In genomic region chr11:57454421-57454820, GRCm38 (mm10) we compare ENCODE assay signal across 17 mouse cellular contexts.
A peak's percentile ranks its signal among the peaks of the same experiment; 100 is the strongest.
DNase-seq lines count a peak whose midpoint lies in the region.
"Had no signal": no experiment of that assay in that cellular context is flagged by ENCODE, and none has a peak within 500 bp of the region (broad histone marks: within the 10 kb centered on the region; RNA-seq: fewer than 3 reads in every experiment).

No protein-coding gene starts in this region.

- DNase-seq in heart, adult 9 months (ENCODE audit: low spot score in 2 of 2), result peak; percentile 7 to 43
- no peak for DNase-seq in heart, postnatal 4 days
- peak; percentile 13 for DNase-seq in ES-CJ7 (ENCODE audit: low read depth, low spot score)
- DNase-seq in ZHBTc4 (ENCODE audit: low read depth, low spot score), result peak; percentile 46
- peak; percentile 17 for DNase-seq in embryo, embryonic 9.5 days (ENCODE audit: extremely low spot score)
- no peak for DNase-seq in layer of hippocampus, postnatal 36 days
- DNase-seq in left cerebral cortex, adult 9 months (ENCODE audit: low spot score in 2 of 2), result no peak
- DNase-seq: adrenal gland, postnatal 14 days; B cell, adult 2 months; cerebellum, adult 9-10 months; gastrocnemius, postnatal 10 days; kidney, adult 11 months; kidney, postnatal 25 days; lung, embryonic 14.5 days; lung, postnatal 4 days; thymus, adult 18-20 months; thymus, postnatal 4 days had no signal

Comparison
In these comparisons a context has a peak if more than half of its experiments do, and no peak if none do; other contexts are left out.
1. DNase-seq: peak in heart, adult 9 months (2 of 2), ES-CJ7 (single experiment), ZHBTc4 (single experiment) and embryo, embryonic 9.5 days (single experiment); none in heart, postnatal 4 days (single experiment), layer of hippocampus, postnatal 36 days (0 of 2) and left cerebral cortex, adult 9 months (0 of 2).